Mouse (Mus musculus): ENCODE results near the gene Ddx39.

DNA sequence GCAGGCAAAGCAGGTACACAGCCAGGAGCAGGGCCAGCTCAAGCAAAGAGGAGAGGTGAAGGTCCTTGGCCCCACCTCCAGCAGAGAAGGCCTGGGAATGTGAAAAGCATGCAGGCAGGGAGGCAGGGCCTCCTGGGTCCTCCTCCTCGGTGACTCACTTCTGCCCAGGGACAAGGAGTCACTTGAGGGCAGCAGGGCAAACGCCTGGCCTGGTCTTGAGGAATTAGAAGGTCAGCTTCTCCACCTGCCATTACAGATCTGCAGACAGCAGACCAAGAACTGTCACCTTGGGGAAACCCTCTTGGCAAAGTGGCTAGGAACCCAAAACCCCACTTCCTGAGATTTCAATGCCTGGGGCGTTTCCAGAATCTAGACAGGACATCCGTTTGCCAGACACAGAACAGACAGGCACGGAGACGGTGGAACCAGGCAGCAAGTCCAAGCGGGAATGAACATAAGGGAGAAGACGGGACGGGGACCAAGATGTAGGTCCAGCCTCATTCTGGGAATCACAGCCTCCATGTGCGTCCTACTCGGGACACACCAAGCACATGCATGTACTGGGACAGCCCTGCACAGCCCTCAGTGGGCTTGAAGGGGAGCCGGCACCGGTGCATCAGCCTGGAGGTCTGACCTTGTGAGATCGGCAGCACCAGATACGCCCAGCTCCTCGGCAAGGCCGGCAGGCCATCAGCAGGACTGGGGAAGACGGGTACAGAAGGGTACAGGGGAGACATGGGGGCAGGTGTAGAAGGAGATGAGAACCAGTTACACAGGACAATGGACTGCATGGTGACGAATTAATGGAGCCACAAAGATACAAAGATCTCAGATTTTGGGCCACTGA, 17.4 kb upstream of the Ddx39 start:
- TF ChIP-seq CTCF (IDR thresholded peaks at IDR 0.05 in 2 of 3, conservative IDR thresholded peaks at IDR 0.05 in 1 of 3; ENCODE audit: control insufficient read depth in 1 of 3, insufficient read depth in 1 of 3, low read depth in 2 of 3, low read length in 3 of 3, poor library complexity in 1 of 3, severe bottlenecking in 1 of 3) = no peak
- no peak for TF ChIP-seq TCF12 (IDR thresholded peaks at IDR 0.05; ENCODE audit: low read depth, low read length)
- no peak for TF ChIP-seq USF1 (IDR thresholded peaks at IDR 0.05; ENCODE audit: low read depth, low read length)
- TF ChIP-seq ZMIZ1 (IDR thresholded peaks at IDR 0.05; ENCODE audit: low read depth, low read length) = no peak
- TF ChIP-seq ZC3H11A (IDR thresholded peaks at IDR 0.05; ENCODE audit: low read depth, low read length) = no peak
- no peak for TF ChIP-seq EP300 (IDR thresholded peaks at IDR 0.05; ENCODE audit: low read depth in 1 of 2, low read length in 2 of 2)
- no peak for TF ChIP-seq MAZ (IDR thresholded peaks at IDR 0.05; ENCODE audit: low read depth, low read length)
